Mouse (Mus musculus) stomach, postnatal 0 days (tissue): ENCODE results near the gene Tbcb.

Source experiments
- CTCF ChIP-seq: IDR thresholded peaks from 2 replicates; pipeline ENCODE4 v1.5.1; 2016; ENCODE audit warnings: antibody characterized with exemption, low read depth, mild to moderate bottlenecking, moderate library complexity
- EP300 ChIP-seq: optimal IDR thresholded peaks from 2 replicates; pipeline ENCODE3; 2016; ENCODE audit warnings: antibody characterized with exemption

- TF ChIP-seq CTCF (no peak), EP300 (no peak)
Measured at GRCm38 (mm10) chr7:30217277-30217676, 14.8 kb downstream of the Tbcb start.
